Mouse (Mus musculus): ENCODE results near the gene Snx8. TPM values are rescaled to one million over a fixed set of nuclear protein-coding genes. Genes with fewer than 3 reads are reported as not detected.
"Not testable (repeated sequence)": the region's sequence is repeated elsewhere in the genome, so short reads cannot be mapped to it uniquely, and the experiment has no call there.

Gene Snx8
- polyA plus RNA-seq, 1 experiment from 2014 or later: 9.9 TPM

GRCm38 (mm10) chr5:140373711-140374110 is 15.4 kb downstream of the Snx8 start:
- 70% methylated on average over 2 of the region's 2 CpGs for WGBS
- no peaks in the 10 kb centered on the region for H3K36me3 ChIP-seq (ENCODE audit: control insufficient read depth, insufficient read depth, low read length)
- ATAC-seq (ENCODE audit: insufficient number of reproducible peaks, insufficient read depth, low FRiP score, low read depth): no peak

GRCm38 (mm10) chr5:140371671-140372070 is 17.4 kb downstream of the Snx8 start:
- Histone ChIP-seq H3K9ac (ENCODE audit: low read length) (no peak overlapping the region), H3K4me3 (ENCODE audit: control insufficient read depth in 1 of 2, insufficient read depth in 1 of 2, low read depth in 1 of 2, low read length in 2 of 2) (no peak overlapping the region)
- ATAC-seq (ENCODE audit: insufficient number of reproducible peaks, insufficient read depth, low FRiP score, low read depth): no peak

More at GRCm38 (mm10) chr5:140373711-140374110, 15.4 kb downstream of the Snx8 start:
- Histone ChIP-seq H3K4me2 (ENCODE audit: low read length) (no peak overlapping the region), H3K4me1 (ENCODE audit: control insufficient read depth in 2 of 2, insufficient read depth in 2 of 2, low read length in 2 of 2) (peaks cover 11 to 19% of the 10 kb centered on the region in 2 experiments; a peak in 2 of 4 replicates), H3K4me3 (ENCODE audit: control insufficient read depth in 1 of 2, insufficient read depth in 1 of 2, low read depth in 1 of 2, low read length in 2 of 2) (no peak overlapping the region), H3K27ac (replicated peaks in 1 of 2; ENCODE audit: control insufficient read depth in 1 of 2, insufficient read depth in 1 of 2, low read depth in 2 of 2, low read length in 2 of 2) (no peak overlapping the region), H3K9me3 (ENCODE audit: control insufficient read depth, low read length) (no peaks in the 10 kb centered on the region), H3K27me3 (ENCODE audit: control insufficient read depth, insufficient read depth, low read length) (no peaks in the 10 kb centered on the region), H3K9ac (ENCODE audit: low read length) (no peak overlapping the region)

GRCm38 (mm10) chr5:140370446-140371254 is 18.4 kb downstream of the Snx8 start:
- no peak for ATAC-seq (ENCODE audit: insufficient number of reproducible peaks, insufficient read depth, low FRiP score, low read depth)
- Histone ChIP-seq H3K4me1 (ENCODE audit: control insufficient read depth in 2 of 2, insufficient read depth in 2 of 2, low read length in 2 of 2) (peaks cover 11 to 12% of the 10 kb centered on the region in 2 experiments; a peak in 2 of 4 replicates), H3K27me3 (ENCODE audit: control insufficient read depth, insufficient read depth, low read length) (no peaks in the 10 kb centered on the region), H3K36me3 (ENCODE audit: control insufficient read depth, insufficient read depth, low read length) (no peaks in the 10 kb centered on the region), H3K4me3 (ENCODE audit: control insufficient read depth in 1 of 2, insufficient read depth in 1 of 2, low read depth in 1 of 2, low read length in 2 of 2) (no peak overlapping the region), H3K4me2 (ENCODE audit: low read length) (no peak overlapping the region), H3K9ac (ENCODE audit: low read length) (no peak overlapping the region), H3K27ac (replicated peaks in 1 of 2; ENCODE audit: control insufficient read depth in 1 of 2, insufficient read depth in 1 of 2, low read depth in 2 of 2, low read length in 2 of 2) (peak overlapping the region; percentile 55 to 58; a peak in 2 of 4 replicates), H3K9me3 (ENCODE audit: control insufficient read depth, low read length) (no peaks in the 10 kb centered on the region)
- 52% methylated on average over 6 of the region's 6 CpGs for WGBS

More at GRCm38 (mm10) chr5:140371671-140372070, 17.4 kb downstream of the Snx8 start:
- H3K4me2 ChIP-seq (ENCODE audit: low read length): no peak overlapping the region
- no peaks in the 10 kb centered on the region for H3K9me3 ChIP-seq (ENCODE audit: control insufficient read depth, low read length)
- H3K4me1 ChIP-seq (ENCODE audit: control insufficient read depth in 2 of 2, insufficient read depth in 2 of 2, low read length in 2 of 2): peaks cover 11 to 12% of the 10 kb centered on the region in 2 experiments; a peak in 2 of 4 replicates
- H3K27ac ChIP-seq (replicated peaks in 1 of 2; ENCODE audit: control insufficient read depth in 1 of 2, insufficient read depth in 1 of 2, low read depth in 2 of 2, low read length in 2 of 2): no peak overlapping the region
- 92% methylated on average over 3 of the region's 3 CpGs for WGBS
- H3K27me3 ChIP-seq (ENCODE audit: control insufficient read depth, insufficient read depth, low read length): no peaks in the 10 kb centered on the region
- no peaks in the 10 kb centered on the region for H3K36me3 ChIP-seq (ENCODE audit: control insufficient read depth, insufficient read depth, low read length)

DNA sequence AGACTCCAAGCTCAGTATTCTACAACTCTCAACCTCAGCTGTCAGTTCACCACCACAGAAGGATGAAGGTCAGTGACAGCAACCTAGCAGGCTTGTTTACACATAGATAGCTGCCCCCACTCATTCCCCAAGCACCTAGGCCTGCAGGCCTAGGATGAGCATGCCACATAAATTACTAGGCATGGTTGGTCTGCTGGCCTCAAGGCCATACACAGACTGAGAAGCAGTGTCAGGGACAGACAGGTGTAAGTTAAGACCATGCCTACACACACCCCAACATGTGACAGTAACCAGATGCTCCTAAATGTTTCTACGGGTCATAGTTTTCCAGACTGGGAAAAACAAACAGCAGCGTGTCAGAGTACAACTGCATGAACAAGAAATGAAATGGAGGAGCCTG is 19.6 kb downstream of the Snx8 start:
- Histone ChIP-seq H3K27ac (replicated peaks in 1 of 2; ENCODE audit: control insufficient read depth in 1 of 2, insufficient read depth in 1 of 2, low read depth in 2 of 2, low read length in 2 of 2) (no peak overlapping the region), H3K4me3 (ENCODE audit: control insufficient read depth in 1 of 2, insufficient read depth in 1 of 2, low read depth in 1 of 2, low read length in 2 of 2) (no peak overlapping the region), H3K9ac (ENCODE audit: low read length) (no peak overlapping the region), H3K4me1 (ENCODE audit: control insufficient read depth in 2 of 2, insufficient read depth in 2 of 2, low read length in 2 of 2) (peaks cover 11 to 12% of the 10 kb centered on the region in 2 experiments; a peak in 2 of 4 replicates), H3K4me2 (ENCODE audit: low read length) (no peak overlapping the region), H3K9me3 (ENCODE audit: control insufficient read depth, low read length) (no peaks in the 10 kb centered on the region), H3K27me3 (ENCODE audit: control insufficient read depth, insufficient read depth, low read length) (no peaks in the 10 kb centered on the region), H3K36me3 (ENCODE audit: control insufficient read depth, insufficient read depth, low read length) (no peaks in the 10 kb centered on the region)
- ATAC-seq (ENCODE audit: insufficient number of reproducible peaks, insufficient read depth, low FRiP score, low read depth): no peak
- WGBS: 64% methylated on average over 2 of the region's 2 CpGs

- no peaks in the 10 kb centered on the region for H3K27me3 ChIP-seq (ENCODE audit: control insufficient read depth, insufficient read depth, low read length)
- 90% methylated on average over 4 of the region's 4 CpGs for WGBS
Measured at GRCm38 (mm10) chr5:140368926-140369325, 20.1 kb downstream of the Snx8 start.

DNA sequence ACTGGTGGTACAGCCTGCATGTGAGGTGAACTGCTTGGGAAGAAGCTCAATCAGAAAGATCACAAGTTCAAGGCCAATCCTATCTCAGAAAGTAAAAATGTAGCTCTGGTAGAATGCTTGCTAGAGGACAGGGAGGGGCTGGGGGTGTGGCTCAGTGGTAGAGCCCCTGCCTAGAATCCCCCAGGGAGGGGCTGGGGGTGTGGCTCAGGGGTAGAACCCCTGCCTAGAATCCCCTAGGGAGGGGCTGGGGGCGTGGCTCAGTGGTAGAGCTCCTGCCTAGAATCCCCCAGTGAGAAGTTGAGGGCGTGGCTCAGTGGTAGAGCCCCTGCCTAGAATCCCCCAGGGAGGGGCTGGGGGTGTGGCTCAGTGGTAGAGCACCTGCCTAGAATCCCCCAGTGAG is 20.9 kb downstream of the Snx8 start:
- WGBS: 79% methylated on average over 2 of the region's 2 CpGs
- H3K36me3 ChIP-seq (ENCODE audit: control insufficient read depth, insufficient read depth, low read length); H3K4me2 ChIP-seq (ENCODE audit: low read length); H3K27me3 ChIP-seq (ENCODE audit: control insufficient read depth, insufficient read depth, low read length); H3K9me3 ChIP-seq (ENCODE audit: control insufficient read depth, low read length); H3K4me3 ChIP-seq (ENCODE audit: control insufficient read depth in 1 of 2, insufficient read depth in 1 of 2, low read depth in 1 of 2, low read length in 2 of 2); H3K27ac ChIP-seq (replicated peaks in 1 of 2; ENCODE audit: control insufficient read depth in 1 of 2, insufficient read depth in 1 of 2, low read depth in 2 of 2, low read length in 2 of 2); ATAC-seq (ENCODE audit: insufficient number of reproducible peaks, insufficient read depth, low FRiP score, low read depth); H3K9ac ChIP-seq (ENCODE audit: low read length): not testable (repeated sequence)
- peaks cover 9 to 12% of the 10 kb centered on the region in 2 experiments; a peak in 2 of 4 replicates for H3K4me1 ChIP-seq (ENCODE audit: control insufficient read depth in 2 of 2, insufficient read depth in 2 of 2, low read length in 2 of 2)

More at GRCm38 (mm10) chr5:140368926-140369325, 20.1 kb downstream of the Snx8 start:
- H3K4me1 ChIP-seq (ENCODE audit: control insufficient read depth in 2 of 2, insufficient read depth in 2 of 2, low read length in 2 of 2): peaks cover 9 to 12% of the 10 kb centered on the region in 2 experiments; a peak in 2 of 4 replicates
- no peak overlapping the region for H3K4me2 ChIP-seq (ENCODE audit: low read length)
- H3K27ac ChIP-seq (replicated peaks in 1 of 2; ENCODE audit: control insufficient read depth in 1 of 2, insufficient read depth in 1 of 2, low read depth in 2 of 2, low read length in 2 of 2): no peak overlapping the region
- H3K4me3 ChIP-seq (ENCODE audit: control insufficient read depth in 1 of 2, insufficient read depth in 1 of 2, low read depth in 1 of 2, low read length in 2 of 2): no peak overlapping the region
- ATAC-seq (ENCODE audit: insufficient number of reproducible peaks, insufficient read depth, low FRiP score, low read depth): no peak
- H3K36me3 ChIP-seq (ENCODE audit: control insufficient read depth, insufficient read depth, low read length): no peaks in the 10 kb centered on the region
- no peak overlapping the region for H3K9ac ChIP-seq (ENCODE audit: low read length)
- H3K9me3 ChIP-seq (ENCODE audit: control insufficient read depth, low read length): no peaks in the 10 kb centered on the region

DNA sequence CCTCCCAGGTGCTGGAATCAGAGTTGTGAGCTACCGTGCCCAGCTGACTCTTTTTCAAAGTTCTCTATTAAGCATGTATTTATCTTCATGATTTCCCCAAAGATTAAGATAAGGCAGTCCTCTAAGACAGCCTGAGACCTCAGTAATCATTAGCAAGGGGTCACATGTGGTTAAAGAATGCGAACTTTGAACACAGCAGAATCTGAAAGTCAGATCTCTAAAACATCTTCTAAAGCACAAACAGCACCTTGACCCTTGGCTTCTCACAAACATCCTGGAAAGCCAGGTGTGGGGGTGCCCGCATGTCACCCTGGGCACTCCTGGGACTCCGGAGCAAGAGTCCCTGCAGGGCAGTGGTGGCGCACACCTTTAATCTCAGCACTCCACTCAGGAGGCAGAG is 24.6 kb downstream of the Snx8 start:
- H3K27ac ChIP-seq (replicated peaks in 1 of 2; ENCODE audit: control insufficient read depth in 1 of 2, insufficient read depth in 1 of 2, low read depth in 2 of 2, low read length in 2 of 2): no peak overlapping the region
- 93% methylated on average over 5 of the region's 5 CpGs for WGBS
- peaks cover 1% of the 10 kb centered on the region; the same call in 1 of the 2 replicates for H3K36me3 ChIP-seq (ENCODE audit: control insufficient read depth, insufficient read depth, low read length)
- H3K4me3 ChIP-seq (ENCODE audit: control insufficient read depth in 1 of 2, insufficient read depth in 1 of 2, low read depth in 1 of 2, low read length in 2 of 2): no peak overlapping the region
- H3K4me2 ChIP-seq (ENCODE audit: low read length): no peak overlapping the region
- 0 out of 2 replicates have a peak, but pooled peaks cover 4% of the 10 kb centered on the region for H3K9me3 ChIP-seq (ENCODE audit: control insufficient read depth, low read length)
- peaks cover 0 to 2% of the 10 kb centered on the region in 2 experiments; a peak in 1 of 4 replicates for H3K4me1 ChIP-seq (ENCODE audit: control insufficient read depth in 2 of 2, insufficient read depth in 2 of 2, low read length in 2 of 2)
- H3K9ac ChIP-seq (ENCODE audit: low read length): no peak overlapping the region
- ATAC-seq (ENCODE audit: insufficient number of reproducible peaks, insufficient read depth, low FRiP score, low read depth): no peak
- no peaks in the 10 kb centered on the region for H3K27me3 ChIP-seq (ENCODE audit: control insufficient read depth, insufficient read depth, low read length)
